Mouse (Mus musculus) neutrophil, adult 83 days (primary cell): ENCODE measurements around the gene Olfr8. TPM values are rescaled to one million over a fixed set of nuclear protein-coding genes. Genes with fewer than 3 reads are reported as not detected.

Experiments
- total RNA-seq, 2 experiments: library from RNA; stranded (reverse); gene quantifications; one replicate each; pipeline ENCODE4 v1.2.4; 2023

Gene Olfr8
- total RNA-seq: not detected

DNA sequence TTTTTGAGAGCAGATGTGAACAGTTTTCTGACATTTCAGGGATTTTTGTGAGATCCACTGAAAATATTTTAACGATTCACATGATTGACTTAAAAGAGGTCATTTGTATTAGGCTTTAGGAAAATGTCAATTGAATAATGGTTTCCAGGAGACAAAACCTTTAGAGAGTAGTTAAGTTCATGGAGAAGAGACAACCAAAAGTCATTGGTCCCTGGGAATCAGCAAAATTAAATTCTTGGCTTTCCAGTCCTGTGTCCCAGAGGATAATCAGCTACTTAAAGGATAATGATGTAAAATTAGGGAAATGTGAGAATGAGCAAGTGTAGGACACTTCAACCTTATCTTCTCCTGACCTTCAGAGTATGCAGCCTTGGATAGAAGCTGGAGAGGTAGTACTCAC is at the start of gene Olfr8:
Olfr8 (plus strand) TSS at position 301 of the 400 bp plus-strand sequence.

DNA sequence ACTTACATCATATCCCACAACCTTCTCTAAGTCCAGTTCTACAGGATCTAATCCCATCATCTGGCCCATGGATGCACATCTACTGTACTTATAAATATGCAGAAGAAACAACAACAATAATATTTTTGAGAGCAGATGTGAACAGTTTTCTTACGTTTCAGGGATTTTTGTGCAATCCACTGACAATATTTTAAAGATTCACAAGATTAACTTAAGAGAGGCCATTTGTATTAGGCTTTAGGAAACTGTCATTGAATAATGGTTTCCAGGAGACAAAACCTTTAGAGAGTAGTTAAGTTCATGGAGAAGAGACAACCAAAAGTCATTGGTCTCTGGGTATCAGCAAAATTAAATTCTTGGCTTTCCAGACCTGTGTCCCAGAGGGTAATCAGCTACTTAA is 37.6 kb upstream of the Olfr8 start, which contains the start of gene Olfr1354:
Olfr1354 (plus strand) TSS at position 301 of the 400 bp plus-strand sequence.

GRCm38 (mm10) chr10:78963009-78963408 is 12.6 kb downstream of the Olfr8 start, which contains the start of gene Olfr1353:
Gene Olfr1353, plus strand, starts transcription at chr10:78963309.

GRCm38 (mm10) chr10:78980750-78981149 is 30.3 kb downstream of the Olfr8 start, which contains the start of gene Olfr1352:
Gene Olfr1352, plus strand, starts transcription at chr10:78981050.

Other genes with a start within 250 kb of the Olfr8 start
- not detected for gene Casp14, start 232.3 kb upstream of the Olfr8 start, total RNA-seq
- not detected for gene Ccdc105, start 197.6 kb upstream of the Olfr8 start, total RNA-seq
- gene Slc1a6, start 170.1 kb upstream of the Olfr8 start, total RNA-seq: not detected
- gene Olfr1356, start 98.5 kb upstream of the Olfr8 start, total RNA-seq: not detected
- gene Olfr1355, start 75.1 kb upstream of the Olfr8 start, total RNA-seq: not detected
- not detected for gene Olfr1354, start 37.5 kb upstream of the Olfr8 start, total RNA-seq
- gene Olfr1353, start 12.7 kb downstream of the Olfr8 start, total RNA-seq: not detected
- gene Olfr1352, start 30.4 kb downstream of the Olfr8 start, total RNA-seq: not detected
- gene Olfr1351, start 61.8 kb downstream of the Olfr8 start, total RNA-seq: not detected
- gene Olfr57, start 78.1 kb downstream of the Olfr8 start, total RNA-seq: not detected
- 1 to 10 TPM; 3.3 to 4.5 TPM for gene 2610008E11Rik, start 147.0 kb downstream of the Olfr8 start, total RNA-seq
- not detected for gene Vmn2r80, start 198.1 kb downstream of the Olfr8 start, total RNA-seq